Mouse (Mus musculus): Measurements from ENCODE around the gene Ctdspl.

GRCm38 (mm10) chr9:118926111-118926650 lies at the start of gene Ctdspl:
- TF ChIP-seq POLR2A (IDR thresholded peaks at IDR 0.05; ENCODE audit: control insufficient read depth, low read depth, low read length) (no peak; the same call in 1 of the 2 replicates), CTCF (IDR thresholded peaks at IDR 0.05; ENCODE audit: control insufficient read depth, insufficient read depth, insufficient replicate concordance, low read depth, low read length) (no peak)

All from testis, adult 2 months (tissue).